Comparison of ENCODE assay signal across 9 mouse cellular contexts in genomic region chr9:57485774-57486173, GRCm38 (mm10). TPM values are rescaled to one million over a fixed set of nuclear protein-coding genes. Genes with fewer than 3 reads are reported as not detected.
DNase-seq lines count a peak whose midpoint lies in the region; ATAC-seq and TF ChIP-seq lines count a peak whose summit lies in the region.
"Had no signal": no experiment of that assay in that cellular context is flagged by ENCODE, and none has a peak within 500 bp of the region (broad histone marks: within the 10 kb centered on the region; RNA-seq: fewer than 3 reads in every experiment).

No protein-coding gene starts in this region.

- H3K36me3 ChIP-seq in C2C12 (ENCODE audit: control insufficient read depth, insufficient read depth): no peaks in the 10 kb centered on the region
- H3K36me3 ChIP-seq in embryonic facial prominence, embryonic 10.5 days (replicated peaks): no peaks in the 10 kb centered on the region
- H3K36me3 ChIP-seq in kidney, postnatal 0 days (ENCODE audit: insufficient read depth, low read length): no peaks in the 10 kb centered on the region
- no peaks in the 10 kb centered on the region for H3K36me3 ChIP-seq in liver, embryonic 13.5 days
- no peaks in the 10 kb centered on the region for H3K36me3 ChIP-seq in neural tube, embryonic 15.5 days
- H3K36me3 ChIP-seq: embryonic facial prominence, embryonic 13.5 days had no signal

- H3K79me3 ChIP-seq in C2C12 (ENCODE audit: low read depth): no peaks in the 10 kb centered on the region

- no peaks in the 10 kb centered on the region for H3K79me2 ChIP-seq in C2C12 (ENCODE audit: control insufficient read depth, insufficient read depth)

- WGBS in embryonic facial prominence, embryonic 10.5 days: 17% methylated on average over 7 of the region's 7 CpGs
- 12% methylated on average over 7 of the region's 7 CpGs for WGBS in kidney, postnatal 0 days
- WGBS in liver, embryonic 13.5 days (ENCODE audit: insufficient replicate concordance): 14% methylated on average over 7 of the region's 7 CpGs
- 13% methylated on average over 7 of the region's 7 CpGs for WGBS in neural tube, embryonic 15.5 days

- H3K9me3 ChIP-seq in embryonic facial prominence, embryonic 10.5 days: no peaks in the 10 kb centered on the region
- no peaks in the 10 kb centered on the region for H3K9me3 ChIP-seq in kidney, postnatal 0 days (replicated peaks; ENCODE audit: low read length)
- H3K9me3 ChIP-seq in liver, embryonic 13.5 days (replicated peaks): no peaks in the 10 kb centered on the region
- H3K9me3 ChIP-seq in neural tube, embryonic 15.5 days (replicated peaks): no peaks in the 10 kb centered on the region
- H3K9me3 ChIP-seq: embryonic facial prominence, embryonic 13.5 days had no signal

- ATAC-seq in kidney, postnatal 0 days (replicated peaks; ENCODE audit: low FRiP score, low read depth): no peak; the same call in 1 of the 2 replicates
- no peak for ATAC-seq in liver, embryonic 13.5 days (ENCODE audit: low read depth)
- ATAC-seq in neural tube, embryonic 15.5 days (ENCODE audit: low FRiP score): peak; percentile 86

- H3ac ChIP-seq in C2C12 (ENCODE audit: control insufficient read depth, insufficient read length, low read depth): no peak overlapping the region

- peak; percentile 83 for DNase-seq in adrenal gland, postnatal 25 days
- DNase-seq in embryonic facial prominence, embryonic 10.5 days (ENCODE audit: low spot score): peak; percentile 81
- DNase-seq in heart, adult 8-10 months (ENCODE audit: low spot score): peak; percentile 82
- peak; percentile 91 for DNase-seq in kidney, postnatal 0 days (ENCODE audit: low spot score)
- peak; percentile 64 for DNase-seq in liver, embryonic 13.5 days
- DNase-seq in testis, postnatal 10 days (ENCODE audit: low spot score): peak; percentile 90

- H3K4me2 ChIP-seq in kidney, postnatal 0 days (ENCODE audit: low read length): no peak overlapping the region
- no peak overlapping the region for H3K4me2 ChIP-seq in liver, embryonic 13.5 days
- 0 out of 2 replicates have a peak overlapping the region, but pooled peaks have one; percentile 9 for H3K4me2 ChIP-seq in neural tube, embryonic 15.5 days
- H3K4me2 ChIP-seq: embryonic facial prominence, embryonic 13.5 days had no signal

- no peak overlapping the region for H3K27ac ChIP-seq in embryonic facial prominence, embryonic 10.5 days (replicated peaks)
- no peak overlapping the region for H3K27ac ChIP-seq in kidney, postnatal 0 days
- H3K27ac ChIP-seq in liver, embryonic 13.5 days: no peak overlapping the region
- H3K27ac ChIP-seq in neural tube, embryonic 15.5 days (replicated peaks): no peak overlapping the region
- H3K27ac ChIP-seq: embryonic facial prominence, embryonic 13.5 days had no signal

- H3K4me3 ChIP-seq in C2C12 (ENCODE audit: insufficient read depth, poor library complexity, severe bottlenecking): no peak overlapping the region
- H3K4me3 ChIP-seq in embryonic facial prominence, embryonic 10.5 days: no peak overlapping the region
- H3K4me3 ChIP-seq in kidney, postnatal 0 days (replicated peaks; ENCODE audit: low read depth, low read length): no peak overlapping the region
- no peak overlapping the region for H3K4me3 ChIP-seq in liver, embryonic 13.5 days (replicated peaks)
- H3K4me3 ChIP-seq in neural tube, embryonic 15.5 days (replicated peaks): no peak overlapping the region
- H3K4me3 ChIP-seq: embryonic facial prominence, embryonic 13.5 days had no signal

- peak; percentile 62 for TF ChIP-seq CTCF in C2C12 (IDR thresholded peaks at IDR 0.05; ENCODE audit: control insufficient read depth, insufficient read depth, insufficient read length)
- TF ChIP-seq CTCF in kidney, postnatal 0 days (IDR thresholded peaks at IDR 0.05; ENCODE audit: low read depth): peak; percentile 97

- H3K9ac ChIP-seq in kidney, postnatal 0 days (ENCODE audit: low read depth, low read length): no peak overlapping the region
- H3K9ac ChIP-seq in liver, embryonic 13.5 days: no peak overlapping the region
- H3K9ac ChIP-seq in neural tube, embryonic 15.5 days (replicated peaks): no peak overlapping the region
- H3K9ac ChIP-seq: embryonic facial prominence, embryonic 13.5 days had no signal

- no peaks in the 10 kb centered on the region for H3K4me1 ChIP-seq in embryonic facial prominence, embryonic 10.5 days
- no peaks in the 10 kb centered on the region for H3K4me1 ChIP-seq in kidney, postnatal 0 days (replicated peaks; ENCODE audit: insufficient read depth, low read length)
- no peaks in the 10 kb centered on the region for H3K4me1 ChIP-seq in liver, embryonic 13.5 days (replicated peaks)
- 0 out of 2 replicates have a peak, but pooled peaks cover 4% of the 10 kb centered on the region for H3K4me1 ChIP-seq in neural tube, embryonic 15.5 days
- H3K4me1 ChIP-seq: embryonic facial prominence, embryonic 13.5 days had no signal

- peaks cover 32% of the 10 kb centered on the region for H3K27me3 ChIP-seq in C2C12 (ENCODE audit: control insufficient read depth, insufficient read depth, insufficient read length)
- H3K27me3 ChIP-seq in embryonic facial prominence, embryonic 10.5 days (replicated peaks; ENCODE audit: low read depth, poor library complexity, severe bottlenecking): peaks cover 18% of the 10 kb centered on the region; the same call in 1 of the 2 replicates
- no peaks in the 10 kb centered on the region for H3K27me3 ChIP-seq in kidney, postnatal 0 days (ENCODE audit: insufficient read depth, low read length)
- H3K27me3 ChIP-seq in liver, embryonic 13.5 days: peaks cover 23% of the 10 kb centered on the region
- peaks cover 11% of the 10 kb centered on the region for H3K27me3 ChIP-seq in neural tube, embryonic 15.5 days (replicated peaks)

TF ChIP-seq in C2C12, 6 proteins besides CTCF, POLR2A, EP300 and RAD21:
- TF ChIP-seq MAX (IDR thresholded peaks at IDR 0.05) (no peak), CEBPB (IDR thresholded peaks at IDR 0.05; ENCODE audit: low read depth) (no peak), MYOD1 (IDR thresholded peaks at IDR 0.05; ENCODE audit: control insufficient read depth, insufficient read length, low read depth) (no peak), FOSL1 (IDR thresholded peaks at IDR 0.05; ENCODE audit: insufficient read depth, low read length, poor library complexity, severe bottlenecking) (no peak), MYOG (IDR thresholded peaks at IDR 0.05; ENCODE audit: control insufficient read depth, extremely low read depth, insufficient read length) (no peak), USF1 (IDR thresholded peaks at IDR 0.05; ENCODE audit: low read depth) (no peak)

RNA-seq across cellular contexts. Expression of gene Scamp5, which starts 17.9 kb away (rescaled TPM):
- 15.2 TPM for polyA plus RNA-seq in C2C12 (2012; fragmentation: generic; extraction: Trizol)
- total RNA-seq in adrenal gland, postnatal 25 days (2021): 10.8 and 14.4 TPM in 2 replicates
- 9.3 and 9.6 TPM in 2 replicates for polyA plus RNA-seq in embryonic facial prominence, embryonic 10.5 days (2016; fragmentation: Nextera tagmentation; extraction: Ambion mirVana)
- 1 to 10 TPM; 4.1 to 7.3 (median 6.5) TPM for total RNA-seq in heart, adult 8-10 months (2022)
- 18.3 and 19.4 TPM in 2 replicates for polyA plus RNA-seq in kidney, postnatal 0 days (2015; fragmentation: Nextera tagmentation; extraction: Ambion mirVana)
- polyA plus RNA-seq in liver, embryonic 13.5 days (2015; fragmentation: Nextera tagmentation; extraction: Ambion mirVana): 7.2 and 8.2 TPM in 2 replicates
- polyA plus RNA-seq in neural tube, embryonic 15.5 days (2015; fragmentation: Nextera tagmentation; extraction: Ambion mirVana): 91.1 and 112 TPM in 2 replicates

RNA-seq across cellular contexts. Expression of gene Rpp25, which starts 18.1 kb away (rescaled TPM):
- 0.55 TPM for polyA plus RNA-seq in C2C12 (2012; fragmentation: generic; extraction: Trizol)
- 5.0 and 6.5 TPM in 2 replicates for total RNA-seq in adrenal gland, postnatal 25 days (2021)
- 1.6 and 1.7 TPM in 2 replicates for polyA plus RNA-seq in embryonic facial prominence, embryonic 10.5 days (2016; fragmentation: Nextera tagmentation; extraction: Ambion mirVana)
- total RNA-seq in heart, adult 8-10 months (2022): 1 to 10 TPM; 2.0 to 3.7 (median 2.0) TPM
- 3.8 and 4.2 TPM in 2 replicates for polyA plus RNA-seq in kidney, postnatal 0 days (2015; fragmentation: Nextera tagmentation; extraction: Ambion mirVana)
- 0.59 and 0.77 TPM in 2 replicates for polyA plus RNA-seq in liver, embryonic 13.5 days (2015; fragmentation: Nextera tagmentation; extraction: Ambion mirVana)
- polyA plus RNA-seq in neural tube, embryonic 15.5 days (2015; fragmentation: Nextera tagmentation; extraction: Ambion mirVana): 17.4 and 23.5 TPM in 2 replicates

RNA-seq across cellular contexts. Expression of gene Cox5a, which starts 35.3 kb away (rescaled TPM):
- polyA plus RNA-seq in C2C12 (2012; fragmentation: generic; extraction: Trizol): 630 TPM
- total RNA-seq in adrenal gland, postnatal 25 days (2021): 410 and 447 TPM in 2 replicates
- polyA plus RNA-seq in embryonic facial prominence, embryonic 10.5 days (2016; fragmentation: Nextera tagmentation; extraction: Ambion mirVana): 664 and 702 TPM in 2 replicates
- total RNA-seq in heart, adult 8-10 months (2022): 1,000 to 10,000 TPM; 2,249 to 2,640 (median 2,421) TPM
- 1,314 and 1,348 TPM in 2 replicates for polyA plus RNA-seq in kidney, postnatal 0 days (2015; fragmentation: Nextera tagmentation; extraction: Ambion mirVana)
- polyA plus RNA-seq in liver, embryonic 13.5 days (2015; fragmentation: Nextera tagmentation; extraction: Ambion mirVana): 412 and 430 TPM in 2 replicates
- polyA plus RNA-seq in neural tube, embryonic 15.5 days (2015; fragmentation: Nextera tagmentation; extraction: Ambion mirVana): 949 and 1,085 TPM in 2 replicates

RNA-seq across cellular contexts. Expression of gene Ppcdc, which starts 45.9 kb away (rescaled TPM):
- polyA plus RNA-seq in C2C12 (2012; fragmentation: generic; extraction: Trizol): 15.1 TPM
- 17.4 and 31.5 TPM in 2 replicates for total RNA-seq in adrenal gland, postnatal 25 days (2021)
- polyA plus RNA-seq in embryonic facial prominence, embryonic 10.5 days (2016; fragmentation: Nextera tagmentation; extraction: Ambion mirVana): 20.8 and 25.4 TPM in 2 replicates
- 10 to 100 TPM in 2 of 4 experiments, 1 to 10 TPM in 2; 7.0 to 18.5 (median 9.7) TPM for total RNA-seq in heart, adult 8-10 months (2022)
- 29.6 and 34.8 TPM in 2 replicates for polyA plus RNA-seq in kidney, postnatal 0 days (2015; fragmentation: Nextera tagmentation; extraction: Ambion mirVana)
- 10.4 and 11.3 TPM in 2 replicates for polyA plus RNA-seq in liver, embryonic 13.5 days (2015; fragmentation: Nextera tagmentation; extraction: Ambion mirVana)
- polyA plus RNA-seq in neural tube, embryonic 15.5 days (2015; fragmentation: Nextera tagmentation; extraction: Ambion mirVana): 18.4 and 22.7 TPM in 2 replicates

RNA-seq across cellular contexts. Expression of gene Fam219b, which starts 51.6 kb away (rescaled TPM):
- polyA plus RNA-seq in C2C12 (2012; fragmentation: generic; extraction: Trizol): 20.9 TPM
- 25.2 and 29.2 TPM in 2 replicates for total RNA-seq in adrenal gland, postnatal 25 days (2021)
- polyA plus RNA-seq in embryonic facial prominence, embryonic 10.5 days (2016; fragmentation: Nextera tagmentation; extraction: Ambion mirVana): 17.1 and 17.7 TPM in 2 replicates
- 10 to 100 TPM in 3 of 4 experiments, 1 to 10 TPM in 1; 9.5 to 11.6 (median 10.8) TPM for total RNA-seq in heart, adult 8-10 months (2022)
- polyA plus RNA-seq in kidney, postnatal 0 days (2015; fragmentation: Nextera tagmentation; extraction: Ambion mirVana): 13.6 and 15.1 TPM in 2 replicates
- 7.6 and 8.2 TPM in 2 replicates for polyA plus RNA-seq in liver, embryonic 13.5 days (2015; fragmentation: Nextera tagmentation; extraction: Ambion mirVana)
- 22.3 and 23.8 TPM in 2 replicates for polyA plus RNA-seq in neural tube, embryonic 15.5 days (2015; fragmentation: Nextera tagmentation; extraction: Ambion mirVana)
